Mouse (Mus musculus): ENCODE measurements around the gene Akt3.
A peak's percentile ranks its signal among the peaks of the same experiment; 100 is the strongest.

Gene Akt3

DNA sequence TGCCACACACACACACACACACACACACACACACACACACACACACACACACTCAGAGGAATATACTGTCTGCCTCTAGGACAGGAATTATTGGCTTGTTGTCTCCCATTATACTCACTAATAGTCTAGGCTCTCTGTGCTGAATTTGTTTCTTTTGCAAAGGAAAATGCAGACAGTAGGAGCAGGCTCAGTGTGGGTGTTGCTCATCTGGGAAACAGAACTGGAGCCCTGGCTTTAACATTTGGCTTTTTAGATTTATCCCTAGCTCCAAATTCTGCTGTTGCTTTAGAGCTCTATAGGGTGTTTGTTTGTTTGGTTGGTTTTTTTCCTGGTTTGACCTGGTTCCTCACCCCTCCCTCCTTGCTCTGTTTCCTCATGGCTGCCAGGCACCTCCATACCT lies 278.8 kb downstream of the Akt3 start:
- Histone ChIP-seq H3K4me3 (replicated peaks; ENCODE audit: low read length) (no peak overlapping the region), H3K9me3 (ENCODE audit: low read length) (no peaks in the 10 kb centered on the region), H3K36me3 (ENCODE audit: insufficient read depth, low read length) (no peaks in the 10 kb centered on the region), H3K4me1 (replicated peaks; ENCODE audit: low read depth, low read length) (peaks cover 16% of the 10 kb centered on the region; the same call in 1 of the 2 replicates), H3K27me3 (ENCODE audit: insufficient read depth, low read length) (no peaks in the 10 kb centered on the region)
- TF ChIP-seq POU5F1 (IDR thresholded peaks at IDR 0.05; ENCODE audit: borderline replicate concordance, low read length) (no peak), NANOG (IDR thresholded peaks at IDR 0.05; ENCODE audit: borderline replicate concordance, low read length) (no peak), CTCF (conservative IDR thresholded peaks at IDR 0.05; ENCODE audit: low read length) (no peak)

DNA sequence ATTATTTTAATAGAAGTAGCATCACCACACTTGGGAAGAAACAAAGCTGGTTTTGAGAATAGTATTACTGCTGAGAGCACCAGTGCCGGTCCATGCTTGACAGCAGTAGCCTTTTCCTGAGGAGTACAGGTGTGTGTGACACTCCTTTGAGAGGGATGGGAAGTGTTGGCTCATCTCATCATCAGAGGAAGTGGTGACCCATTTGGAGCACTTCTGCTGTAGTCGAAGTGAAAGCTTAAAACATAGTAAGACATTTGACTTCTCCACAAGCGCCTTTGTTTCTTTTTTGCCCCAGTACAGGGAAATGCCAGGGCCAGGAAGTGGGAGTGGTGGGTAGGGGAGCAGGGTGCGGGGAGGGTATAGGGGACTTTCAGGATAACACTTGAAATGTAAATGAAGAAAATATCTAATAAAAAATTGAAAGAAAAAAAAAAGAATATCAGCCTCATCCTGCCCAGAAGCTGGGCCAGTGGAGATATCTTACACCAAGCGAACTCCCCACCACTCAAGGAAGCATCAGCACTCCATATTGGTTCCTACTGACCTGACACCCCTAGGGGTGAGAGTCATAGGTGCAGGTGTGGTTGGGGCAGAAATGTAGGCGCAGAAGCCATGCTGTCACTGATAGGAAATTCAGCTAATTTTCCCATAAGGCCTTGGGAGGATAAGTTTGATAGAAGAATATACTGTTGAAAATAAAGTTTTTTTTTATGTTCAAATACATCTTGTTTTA lies 284.5 kb downstream of the Akt3 start:
- 0 out of 2 replicates have a peak, but pooled peaks cover 3% of the 10 kb centered on the region for H3K4me1 ChIP-seq (replicated peaks; ENCODE audit: low read depth, low read length)
- TF ChIP-seq CTCF (conservative IDR thresholded peaks at IDR 0.05; ENCODE audit: low read length) (peak; percentile 10; the same call in 1 of the 2 replicates), NANOG (IDR thresholded peaks at IDR 0.05; ENCODE audit: borderline replicate concordance, low read length) (no peak)
- H3K27me3 ChIP-seq (ENCODE audit: insufficient read depth, low read length) = no peaks in the 10 kb centered on the region
- H3K4me3 ChIP-seq (replicated peaks; ENCODE audit: low read length) = no peak overlapping the region
- H3K36me3 ChIP-seq (ENCODE audit: insufficient read depth, low read length) = no peaks in the 10 kb centered on the region
- no peaks in the 10 kb centered on the region for H3K9me3 ChIP-seq (ENCODE audit: low read length)

DNA sequence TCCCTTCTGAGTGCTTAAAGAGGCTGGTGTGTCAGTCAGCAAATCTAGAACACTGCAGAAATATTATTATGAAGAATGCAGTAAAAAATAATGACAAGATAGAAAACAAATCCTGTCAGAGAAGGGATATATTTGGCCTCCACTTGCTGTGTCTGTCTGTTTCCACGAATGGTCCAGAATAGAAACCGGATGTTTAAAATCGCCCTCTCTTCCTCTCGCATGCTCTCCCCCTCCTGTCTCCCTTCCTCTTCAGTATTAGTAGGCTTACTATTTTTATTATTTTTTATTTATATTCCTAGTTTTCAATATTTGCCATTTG lies 286.6 kb downstream of the Akt3 start:
- TF ChIP-seq CTCF (conservative IDR thresholded peaks at IDR 0.05; ENCODE audit: low read length) (no peak), POU5F1 (IDR thresholded peaks at IDR 0.05; ENCODE audit: borderline replicate concordance, low read length) (no peak), NANOG (IDR thresholded peaks at IDR 0.05; ENCODE audit: borderline replicate concordance, low read length) (no peak)
- no peaks in the 10 kb centered on the region for H3K27me3 ChIP-seq (ENCODE audit: insufficient read depth, low read length)
- H3K36me3 ChIP-seq (ENCODE audit: insufficient read depth, low read length) = no peaks in the 10 kb centered on the region
- H3K4me1 ChIP-seq (replicated peaks; ENCODE audit: low read depth, low read length) = peaks cover 9% of the 10 kb centered on the region
- H3K4me3 ChIP-seq (replicated peaks; ENCODE audit: low read length) = no peak overlapping the region
- no peaks in the 10 kb centered on the region for H3K9me3 ChIP-seq (ENCODE audit: low read length)

- TF ChIP-seq POU5F1 (IDR thresholded peaks at IDR 0.05; ENCODE audit: borderline replicate concordance, low read length) = no peak
- no peak for TF ChIP-seq NANOG (IDR thresholded peaks at IDR 0.05; ENCODE audit: borderline replicate concordance, low read length)
- TF ChIP-seq CTCF (conservative IDR thresholded peaks at IDR 0.05; ENCODE audit: low read length) = no peak
- H3K27me3 ChIP-seq (ENCODE audit: insufficient read depth, low read length) = no peaks in the 10 kb centered on the region
- H3K4me3 ChIP-seq (replicated peaks; ENCODE audit: low read length) = no peak overlapping the region
- H3K4me1 ChIP-seq (replicated peaks; ENCODE audit: low read depth, low read length) = peaks cover 12% of the 10 kb centered on the region
- no peaks in the 10 kb centered on the region for H3K36me3 ChIP-seq (ENCODE audit: insufficient read depth, low read length)
- H3K9me3 ChIP-seq (ENCODE audit: low read length) = no peaks in the 10 kb centered on the region
These were observed 287.1 kb downstream of the Akt3 start for GRCm38 (mm10) chr1:176970635-176971478.

Measured in E14TG2a.4 (cell line).